Mouse (Mus musculus): Measurements from ENCODE around the gene Erc1. TPM values are rescaled to one million over a fixed set of nuclear protein-coding genes. Genes with fewer than 3 reads are reported as not detected.

Erc1 gene
- 10 to 100 TPM; 18.1 to 75.8 (median 41.3) TPM for total RNA-seq (2018; cell fraction: chromatin; rRNA removed)
- total RNA-seq (2018; cell fraction: cytosol; rRNA removed), result 1 to 10 TPM; 4.6 to 9.8 (median 6.7) TPM
- 10 to 100 TPM in 24 of 26 experiments, 1 to 10 TPM in 2; 9.3 to 39.1 (median 17.1) TPM for total RNA-seq (2018; cell fraction: nucleus; rRNA removed)
- 4.8 to 8.4 TPM (median 6.9 TPM) in 3 replicates for polyA plus RNA-seq (2018)

- Histone ChIP-seq H3K4me3 (ENCODE audit: inconsistent target) (peak within 1 kb of the TSS; percentile 63), H3K36me3 (ENCODE audit: inconsistent target) (no peaks in the 10 kb centered on the region), H3K27ac (0 out of 2 replicates have a peak within 1 kb of the TSS, but pooled peaks have one; percentile 12), H3K79me2 (ENCODE audit: inconsistent target) (no peaks in the 10 kb centered on the region)
- WGBS (ENCODE audit: missing documents), result 2% methylated on average over 57 of the region's 73 CpGs
Observed at GRCm38 (mm10) chr6:119848034-119848695, at the start of gene Erc1. TSS of gene Erc1 (minus strand) at chr6:119848167.

DNA sequence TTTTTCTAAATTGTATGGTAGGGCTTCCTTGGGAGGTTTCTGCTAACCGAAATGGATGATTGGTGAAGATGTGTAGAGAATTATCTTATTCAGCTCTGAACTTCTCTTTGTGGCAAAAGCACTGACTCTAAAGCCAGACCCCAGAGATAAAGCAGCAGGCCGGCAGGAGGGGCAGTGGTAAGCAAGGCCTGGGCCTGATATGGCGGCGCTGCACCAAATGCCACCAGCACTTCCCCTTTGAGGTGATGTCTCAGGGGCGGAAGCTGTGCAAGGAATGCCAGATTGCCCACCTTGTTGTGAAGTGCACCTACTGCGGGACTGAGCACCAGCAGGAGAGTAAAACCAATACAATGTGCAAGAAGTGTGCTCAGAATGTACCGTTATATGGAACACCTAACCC is 44.7 kb upstream of the Erc1 start:
- Histone ChIP-seq H3K4me3 (ENCODE audit: inconsistent target) (no peak overlapping the region), H3K79me2 (ENCODE audit: inconsistent target) (no peaks in the 10 kb centered on the region), H3K27ac (no peak overlapping the region), H3K36me3 (ENCODE audit: inconsistent target) (no peaks in the 10 kb centered on the region)
- WGBS (ENCODE audit: missing documents), result 62% methylated on average over 7 of the region's 7 CpGs

DNA sequence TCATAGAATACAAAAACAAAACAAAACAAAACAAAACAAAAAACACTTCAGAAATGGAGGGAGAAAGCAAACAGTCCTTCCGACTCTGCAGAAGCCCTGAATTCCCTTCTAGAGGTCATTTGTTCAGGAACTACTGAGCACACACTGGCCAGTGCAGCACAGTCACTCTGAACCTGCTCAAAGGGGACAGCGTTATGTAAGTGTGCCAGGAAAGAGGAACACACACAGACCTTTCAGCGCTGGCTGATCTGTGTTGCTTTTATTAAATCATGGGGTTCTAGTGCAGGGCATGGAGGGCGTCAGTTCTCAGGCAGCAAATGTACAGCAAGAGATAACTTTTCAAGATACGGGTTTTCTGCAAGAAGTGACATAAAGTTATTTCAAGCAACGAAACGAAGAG is 35.2 kb upstream of the Erc1 start:
- Histone ChIP-seq H3K4me3 (ENCODE audit: inconsistent target) (no peak overlapping the region), H3K79me2 (ENCODE audit: inconsistent target) (no peaks in the 10 kb centered on the region), H3K36me3 (ENCODE audit: inconsistent target) (no peaks in the 10 kb centered on the region), H3K27ac (no peak overlapping the region)
- WGBS (ENCODE audit: missing documents), result 24% methylated on average over 7 of the region's 7 CpGs

- Histone ChIP-seq H3K36me3 (ENCODE audit: inconsistent target) (no peaks in the 10 kb centered on the region), H3K27ac (no peak overlapping the region)
- 91% methylated on average over 11 of the region's 11 CpGs for WGBS (ENCODE audit: missing documents)
Observed at GRCm38 (mm10) chr6:119864341-119865034, 16.5 kb upstream of the Erc1 start.

GRCm38 (mm10) chr6:119861519-119861918 is 13.6 kb upstream of the Erc1 start:
- 99% methylated on average over 8 of the region's 8 CpGs for WGBS (ENCODE audit: missing documents)

More at GRCm38 (mm10) chr6:119864341-119865034, 16.5 kb upstream of the Erc1 start:
- H3K4me3 ChIP-seq (ENCODE audit: inconsistent target), result no peak overlapping the region
- H3K79me2 ChIP-seq (ENCODE audit: inconsistent target), result no peaks in the 10 kb centered on the region

GRCm38 (mm10) chr6:119860236-119860635 is 12.3 kb upstream of the Erc1 start:
- H3K27ac ChIP-seq, result no peak overlapping the region
- H3K79me2 ChIP-seq (ENCODE audit: inconsistent target), result no peaks in the 10 kb centered on the region
- H3K36me3 ChIP-seq (ENCODE audit: inconsistent target), result no peaks in the 10 kb centered on the region
- H3K4me3 ChIP-seq (ENCODE audit: inconsistent target), result no peak overlapping the region
- 100% methylated on average over 2 of the region's 2 CpGs for WGBS (ENCODE audit: missing documents)

More at GRCm38 (mm10) chr6:119861519-119861918, 13.6 kb upstream of the Erc1 start:
- Histone ChIP-seq H3K4me3 (ENCODE audit: inconsistent target) (no peak overlapping the region), H3K79me2 (ENCODE audit: inconsistent target) (no peaks in the 10 kb centered on the region), H3K27ac (no peak overlapping the region), H3K36me3 (ENCODE audit: inconsistent target) (no peaks in the 10 kb centered on the region)

DNA sequence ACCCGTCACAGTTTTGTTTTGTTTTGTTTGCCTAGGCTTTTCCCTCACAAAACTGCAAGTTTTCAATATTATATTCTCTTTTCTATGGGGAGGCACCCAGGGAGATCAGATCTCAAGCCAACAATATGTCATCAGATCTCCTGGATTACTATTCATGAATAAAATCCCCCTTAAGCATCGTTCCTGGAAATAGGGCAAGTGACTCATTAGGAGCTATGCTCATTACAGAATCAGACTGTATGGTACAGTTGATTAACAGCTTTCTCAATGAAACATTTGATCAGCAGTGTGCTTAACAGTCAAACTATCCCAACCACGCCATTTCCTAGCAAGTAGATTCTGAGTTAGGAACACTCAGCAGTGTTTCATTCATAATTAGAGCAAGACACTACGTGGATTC is 7.5 kb upstream of the Erc1 start:
- Histone ChIP-seq H3K79me2 (ENCODE audit: inconsistent target) (no peaks in the 10 kb centered on the region), H3K27ac (no peak overlapping the region), H3K36me3 (ENCODE audit: inconsistent target) (no peaks in the 10 kb centered on the region), H3K4me3 (ENCODE audit: inconsistent target) (no peak overlapping the region)
- 92% methylated on average over 4 of the region's 4 CpGs for WGBS (ENCODE audit: missing documents)

GRCm38 (mm10) chr6:119854156-119854555 is 6.2 kb upstream of the Erc1 start:
- Histone ChIP-seq H3K4me3 (ENCODE audit: inconsistent target) (no peak overlapping the region), H3K27ac (no peak overlapping the region), H3K79me2 (ENCODE audit: inconsistent target) (no peaks in the 10 kb centered on the region), H3K36me3 (ENCODE audit: inconsistent target) (no peaks in the 10 kb centered on the region)
- 91% methylated on average over 2 of the region's 2 CpGs for WGBS (ENCODE audit: missing documents)

DNA sequence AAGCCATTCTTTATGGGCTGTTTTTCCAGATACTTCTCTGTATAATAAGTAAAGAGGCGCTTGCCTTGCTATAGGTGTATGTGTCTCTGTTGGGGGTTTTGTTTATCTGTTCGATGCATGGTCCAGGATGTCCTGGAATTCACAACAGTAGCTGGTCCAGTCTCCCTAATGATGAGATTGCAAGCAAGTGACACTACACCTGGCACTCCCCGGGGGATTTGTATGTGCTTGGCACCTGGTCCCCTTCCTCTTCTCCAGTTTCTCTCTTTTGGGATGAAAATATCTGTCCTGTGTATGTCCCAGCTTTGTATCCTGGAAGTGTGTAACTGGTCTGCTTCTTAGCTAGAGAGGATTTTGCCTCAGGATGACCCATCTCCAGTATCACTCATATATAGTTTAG is 1.9 kb upstream of the Erc1 start:
- Histone ChIP-seq H3K79me2 (ENCODE audit: inconsistent target) (no peaks in the 10 kb centered on the region), H3K27ac (no peak overlapping the region), H3K4me3 (ENCODE audit: inconsistent target) (no peak overlapping the region), H3K36me3 (ENCODE audit: inconsistent target) (no peaks in the 10 kb centered on the region)
- WGBS (ENCODE audit: missing documents), result 96% methylated on average over 3 of the region's 3 CpGs

- Histone ChIP-seq H3K36me3 (ENCODE audit: inconsistent target) (no peaks in the 10 kb centered on the region), H3K4me3 (ENCODE audit: inconsistent target) (no peak overlapping the region), H3K27ac (no peak overlapping the region), H3K79me2 (ENCODE audit: inconsistent target) (no peaks in the 10 kb centered on the region)
- WGBS (ENCODE audit: missing documents), result 76% methylated on average over 3 of the region's 3 CpGs
Observed at GRCm38 (mm10) chr6:119849348-119849709, 1.4 kb upstream of the Erc1 start.

- 0 out of 2 replicates have a peak overlapping the region, but pooled peaks have one; percentile 12 for H3K27ac ChIP-seq
Observed at GRCm38 (mm10) chr6:119848696-119849347, 855 bp upstream of the Erc1 start.

DNA sequence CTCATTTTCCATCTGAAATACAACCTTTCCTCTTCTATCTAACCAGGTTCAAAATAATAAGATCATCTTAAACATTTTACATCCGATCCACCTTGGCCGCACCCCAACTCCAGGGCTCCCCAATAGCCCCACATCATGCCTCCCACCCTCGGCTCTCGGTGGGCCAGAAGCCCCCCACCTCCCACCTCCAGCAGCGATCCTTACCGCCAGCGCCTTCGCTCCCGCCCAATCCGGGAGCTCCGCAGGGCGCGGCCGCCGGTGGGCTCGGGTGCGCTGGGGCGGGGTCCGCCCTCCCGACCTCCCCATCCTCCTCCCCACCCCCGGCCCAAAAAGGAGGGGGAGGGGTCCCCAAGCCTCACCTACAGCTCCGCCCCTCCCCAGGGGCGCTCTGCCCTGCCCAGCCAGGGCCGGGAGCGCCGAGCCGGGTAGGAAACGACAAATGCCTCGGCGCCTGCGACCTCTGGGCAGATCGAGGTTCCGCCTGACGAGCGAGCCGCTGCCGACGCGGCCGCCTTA is 391 bp downstream of the Erc1 start:
- Histone ChIP-seq H3K4me3 (ENCODE audit: inconsistent target) (peak overlapping the region; percentile 28), H3K27ac (no peak overlapping the region), H3K79me2 (ENCODE audit: inconsistent target) (no peaks in the 10 kb centered on the region), H3K36me3 (ENCODE audit: inconsistent target) (no peaks in the 10 kb centered on the region)
- WGBS (ENCODE audit: missing documents), result 3% methylated on average over 29 of the region's 40 CpGs

More at GRCm38 (mm10) chr6:119848696-119849347, 855 bp upstream of the Erc1 start:
- Histone ChIP-seq H3K79me2 (ENCODE audit: inconsistent target) (no peaks in the 10 kb centered on the region), H3K36me3 (ENCODE audit: inconsistent target) (no peaks in the 10 kb centered on the region), H3K4me3 (ENCODE audit: inconsistent target) (peak overlapping the region; percentile 63)
- WGBS (ENCODE audit: missing documents), result 43% methylated on average over 12 of the region's 13 CpGs

- peak overlapping the region; percentile 28 for H3K4me3 ChIP-seq (ENCODE audit: inconsistent target)
- 53% methylated on average over 11 of the region's 11 CpGs for WGBS (ENCODE audit: missing documents)
- H3K27ac ChIP-seq, result no peak overlapping the region
- H3K79me2 ChIP-seq (ENCODE audit: inconsistent target), result no peaks in the 10 kb centered on the region
- no peaks in the 10 kb centered on the region for H3K36me3 ChIP-seq (ENCODE audit: inconsistent target)
Observed at GRCm38 (mm10) chr6:119846751-119847517, 1.0 kb downstream of the Erc1 start.

DNA sequence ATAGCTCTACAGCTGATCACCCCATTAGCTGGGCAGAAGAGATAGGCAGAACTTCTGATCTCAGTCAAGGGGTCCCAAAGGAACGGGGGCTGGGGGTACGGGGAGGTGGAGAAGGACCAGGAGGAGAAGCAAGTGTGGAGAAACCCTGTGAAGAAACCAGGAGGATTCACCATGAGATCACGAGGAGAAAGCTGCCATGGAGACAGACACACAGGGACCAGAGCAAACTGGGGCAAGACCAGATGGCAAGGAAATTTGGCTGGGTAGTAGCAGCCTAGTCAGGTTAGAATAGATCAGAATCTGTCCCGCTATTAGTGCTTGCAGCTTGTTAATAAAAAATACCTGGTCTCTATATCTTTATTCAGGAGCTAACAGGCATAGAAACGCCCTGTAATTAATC is 18.0 kb downstream of the Erc1 start:
- Histone ChIP-seq H3K36me3 (ENCODE audit: inconsistent target) (no peaks in the 10 kb centered on the region), H3K4me3 (ENCODE audit: inconsistent target) (no peak overlapping the region), H3K27ac (no peak overlapping the region), H3K79me2 (ENCODE audit: inconsistent target) (no peaks in the 10 kb centered on the region)
- 95% methylated on average over 5 of the region's 5 CpGs for WGBS (ENCODE audit: missing documents)

All from macrophage (primary cell).